Mouse (Mus musculus) neural tube, embryonic 14.5 days (tissue): ENCODE results near the gene Aes. TPM values are rescaled to one million over a fixed set of nuclear protein-coding genes. Genes with fewer than 3 reads are reported as not detected.

ENCODE experiments used
- ATAC-seq: fragments of 200-750 bp; cut with Nextera tagmentation; 2 replicates; pipeline ENCODE4 v1.8.0; 2017; ENCODE audit warnings: low read depth, mild to moderate bottlenecking, moderate TSS enrichment, moderate library complexity
- H3K27ac ChIP-seq: fragments of 300-500 bp; sonication (generic); 2 replicates; pipeline ENCODE4 v1.5.1; 2014; ENCODE audit warnings: low read depth, mild to moderate bottlenecking, control low read depth, low read length, moderate library complexity, mixed read lengths
- H3K27me3 ChIP-seq: fragments of 300-500 bp; sonication (generic); 2 replicates; pipeline ENCODE4 v1.6.1; 2014; ENCODE audit warnings: low read length; ENCODE audit not compliant: control insufficient read depth, insufficient read depth
- H3K36me3 ChIP-seq: fragments of 300-500 bp; sonication (generic); 2 replicates; pipeline ENCODE4 v1.6.1; 2014; ENCODE audit warnings: low read length, mixed read lengths; ENCODE audit not compliant: control insufficient read depth, insufficient read depth
- H3K4me1 ChIP-seq: fragments of 300-500 bp; sonication (generic); 2 replicates; pipeline ENCODE4 v1.6.1; 2014; ENCODE audit warnings: low read length; ENCODE audit not compliant: control insufficient read depth, insufficient read depth
- H3K4me2 ChIP-seq: fragments of 300-500 bp; sonication (generic); 2 replicates; pipeline ENCODE4 v1.6.1; 2014; ENCODE audit warnings: mild to moderate bottlenecking, low read depth, low read length, control low read depth
- H3K4me3 ChIP-seq: fragments of 300-500 bp; sonication (generic); 2 replicates; pipeline ENCODE4 v1.5.1; 2014; ENCODE audit warnings: low read depth, low read length, control low read depth, mixed read lengths
- H3K9ac ChIP-seq: fragments of 300-500 bp; sonication (generic); replicated peaks from 2 replicates; pipeline ENCODE4 v1.6.1; 2014; ENCODE audit warnings: low read depth, mild to moderate bottlenecking, control low read depth, low read length, mixed read lengths
- H3K9me3 ChIP-seq: fragments of 300-500 bp; sonication (generic); 2 replicates; pipeline ENCODE4 v1.6.1; 2016; ENCODE audit warnings: low read length; ENCODE audit not compliant: control insufficient read depth
- WGBS: fragments of 180-500 bp; shearing (Covaris S2); extraction: QIAGEN DNeasy Blood & Tissue Kit; methylation state at CpG from one replicate; pipeline ENCODE4 v1.1.7; 2014; 5-methylcytosine and 5-hydroxymethylcytosine counted together
- polyA plus RNA-seq: library from polyadenylated mRNA; unstranded; fragments of >200 nt; fragmentation: Nextera tagmentation; extraction: Ambion mirVana; gene quantifications from 2 replicates; pipeline ENCODE4 v1.2.1, GENCODE M21; 2014

Aes gene
- polyA plus RNA-seq, 1 experiment from 2014 or later = 599 TPM

DNA sequence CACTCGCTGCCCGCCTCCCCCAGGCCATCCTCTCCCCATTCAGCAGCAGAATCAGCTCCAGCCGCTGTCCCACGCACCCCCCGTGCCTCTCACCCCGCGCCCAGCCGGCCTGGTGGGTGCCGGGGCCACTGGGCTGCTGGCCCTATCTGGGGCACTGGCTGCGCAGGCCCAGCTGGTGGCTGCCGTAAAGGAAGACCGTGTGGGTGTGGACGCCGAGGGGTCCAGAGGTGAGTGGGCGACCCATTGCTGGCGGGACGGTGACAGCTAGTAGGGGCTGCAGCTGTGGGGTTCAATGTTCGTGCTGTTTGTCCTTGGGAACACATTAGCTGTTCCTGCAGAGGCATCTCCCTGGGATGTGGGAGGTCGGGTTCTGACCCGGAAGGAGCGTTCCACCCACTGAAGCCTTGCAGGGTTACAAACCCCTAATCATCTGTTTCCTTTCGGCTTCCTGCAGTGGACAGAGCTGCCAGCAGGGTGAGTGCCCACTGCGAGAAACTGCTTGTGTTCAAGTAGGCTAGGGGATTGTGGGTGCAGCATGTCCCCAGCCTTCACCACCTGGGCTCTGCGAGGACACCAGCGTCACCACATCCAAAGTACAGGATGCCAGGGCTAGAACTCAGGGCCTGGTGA, 21.3 kb downstream of the Aes start:
- Histone ChIP-seq H3K27ac (no peak overlapping the region), H3K27me3 (peaks cover 24% of the 10 kb centered on the region), H3K4me3 (no peak overlapping the region), H3K4me2 (no peak overlapping the region), H3K4me1 (peaks cover under 1% of the 10 kb centered on the region; the same call in 1 of the 2 replicates), H3K9ac (0 out of 2 replicates have a peak overlapping the region, but pooled peaks have one; percentile 11), H3K9me3 (no peaks in the 10 kb centered on the region), H3K36me3 (no peaks in the 10 kb centered on the region)
- no peak for ATAC-seq
- 55% methylated on average over 25 of the region's 25 CpGs for WGBS

- Histone ChIP-seq H3K4me1 (no peaks in the 10 kb centered on the region), H3K27ac (no peak overlapping the region), H3K27me3 (peaks cover 23% of the 10 kb centered on the region), H3K36me3 (no peaks in the 10 kb centered on the region), H3K4me3 (no peak overlapping the region), H3K4me2 (no peak overlapping the region), H3K9ac (no peak overlapping the region), H3K9me3 (no peaks in the 10 kb centered on the region)
- ATAC-seq = no peak
- 43% methylated on average over 6 of the region's 6 CpGs for WGBS
Observed at GRCm38 (mm10) chr10:81583347-81583746, 24.1 kb downstream of the Aes start.

DNA sequence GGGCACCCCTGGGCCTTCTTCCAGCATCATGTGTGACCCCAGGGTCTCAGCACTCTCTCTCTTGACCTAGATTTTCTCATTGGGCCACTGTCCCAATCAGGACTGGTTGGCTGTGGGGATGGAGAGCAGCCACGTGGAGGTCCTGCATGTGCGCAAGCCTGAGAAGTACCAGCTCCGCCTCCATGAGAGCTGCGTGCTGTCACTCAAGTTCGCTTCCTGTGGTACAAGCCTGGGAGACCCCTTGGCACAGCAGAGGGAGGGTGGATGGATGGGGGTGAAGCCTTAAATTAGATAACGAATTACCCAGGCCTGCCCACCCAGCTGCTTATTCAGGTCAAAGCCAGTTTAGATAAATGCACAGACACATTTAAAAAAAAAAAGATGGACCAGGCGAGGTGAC, 29.5 kb downstream of the Aes start:
- H3K27me3 ChIP-seq = peaks cover 10% of the 10 kb centered on the region; the same call in 1 of the 2 replicates
- H3K9ac ChIP-seq = no peak overlapping the region
- 67% methylated on average over 7 of the region's 7 CpGs for WGBS
- no peak overlapping the region for H3K4me2 ChIP-seq
- no peak overlapping the region for H3K27ac ChIP-seq
- no peak overlapping the region for H3K4me3 ChIP-seq
- no peaks in the 10 kb centered on the region for H3K36me3 ChIP-seq
- ATAC-seq = no peak
- H3K9me3 ChIP-seq = no peaks in the 10 kb centered on the region
- H3K4me1 ChIP-seq = no peaks in the 10 kb centered on the region

GRCm38 (mm10) chr10:81591846-81592245, 32.6 kb downstream of the Aes start:
- Histone ChIP-seq H3K4me2 (no peak overlapping the region), H3K27me3 (peaks cover 3% of the 10 kb centered on the region; the same call in 1 of the 2 replicates), H3K36me3 (no peaks in the 10 kb centered on the region), H3K27ac (no peak overlapping the region), H3K4me1 (peaks cover 16% of the 10 kb centered on the region), H3K4me3 (no peak overlapping the region), H3K9ac (no peak overlapping the region), H3K9me3 (no peaks in the 10 kb centered on the region)
- no peak for ATAC-seq
- WGBS = 65% methylated on average over 9 of the region's 9 CpGs

- no peak overlapping the region for H3K9ac ChIP-seq
- no peak overlapping the region for H3K27ac ChIP-seq
- no peaks in the 10 kb centered on the region for H3K9me3 ChIP-seq
- ATAC-seq = no peak
- H3K27me3 ChIP-seq = peaks cover 3% of the 10 kb centered on the region; the same call in 1 of the 2 replicates
- peaks cover 22% of the 10 kb centered on the region for H3K4me1 ChIP-seq
- H3K36me3 ChIP-seq = no peaks in the 10 kb centered on the region
- WGBS = 82% methylated on average over 7 of the region's 7 CpGs
- no peak overlapping the region for H3K4me3 ChIP-seq
- H3K4me2 ChIP-seq = no peak overlapping the region
Observed at GRCm38 (mm10) chr10:81592631-81593030, 33.3 kb downstream of the Aes start.

DNA sequence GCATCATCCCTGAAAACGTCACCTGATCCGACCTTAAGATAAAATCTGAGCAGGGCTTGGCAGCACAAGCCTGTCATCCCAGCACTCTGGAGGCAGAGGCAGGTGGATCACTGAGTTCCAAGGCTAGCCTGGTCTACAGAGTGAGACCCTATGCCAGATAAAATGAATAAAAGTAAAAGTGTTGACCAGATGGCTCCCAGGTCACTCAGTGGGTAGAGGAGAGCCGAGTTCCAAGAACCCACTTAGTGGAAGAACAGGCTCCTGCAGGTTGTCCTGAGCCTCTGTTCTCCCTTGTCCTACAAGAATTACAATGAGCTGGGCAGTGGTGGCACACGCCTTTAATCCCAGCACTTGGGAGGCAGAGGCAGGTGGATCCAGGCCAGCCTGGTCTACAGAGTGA, 33.9 kb downstream of the Aes start:
- no peak overlapping the region for H3K27ac ChIP-seq
- no peaks in the 10 kb centered on the region for H3K9me3 ChIP-seq
- ATAC-seq = no peak
- H3K27me3 ChIP-seq = no peaks in the 10 kb centered on the region
- H3K4me1 ChIP-seq = peaks cover 22% of the 10 kb centered on the region
- WGBS = 80% methylated on average over 4 of the region's 4 CpGs
- no peak overlapping the region for H3K4me2 ChIP-seq
- H3K36me3 ChIP-seq = no peaks in the 10 kb centered on the region
- no peak overlapping the region for H3K4me3 ChIP-seq
- no peak overlapping the region for H3K9ac ChIP-seq

GRCm38 (mm10) chr10:81593935-81594334, 34.6 kb downstream of the Aes start:
- no peak for ATAC-seq
- H3K27me3 ChIP-seq = no peaks in the 10 kb centered on the region; the same call in 1 of the 2 replicates
- no peak overlapping the region for H3K4me2 ChIP-seq
- no peak overlapping the region for H3K9ac ChIP-seq
- no peaks in the 10 kb centered on the region for H3K9me3 ChIP-seq
- no peak overlapping the region for H3K4me3 ChIP-seq
- H3K4me1 ChIP-seq = peaks cover 22% of the 10 kb centered on the region
- H3K27ac ChIP-seq = no peak overlapping the region
- H3K36me3 ChIP-seq = no peaks in the 10 kb centered on the region
- WGBS = 77% methylated on average over 18 of the region's 18 CpGs

DNA sequence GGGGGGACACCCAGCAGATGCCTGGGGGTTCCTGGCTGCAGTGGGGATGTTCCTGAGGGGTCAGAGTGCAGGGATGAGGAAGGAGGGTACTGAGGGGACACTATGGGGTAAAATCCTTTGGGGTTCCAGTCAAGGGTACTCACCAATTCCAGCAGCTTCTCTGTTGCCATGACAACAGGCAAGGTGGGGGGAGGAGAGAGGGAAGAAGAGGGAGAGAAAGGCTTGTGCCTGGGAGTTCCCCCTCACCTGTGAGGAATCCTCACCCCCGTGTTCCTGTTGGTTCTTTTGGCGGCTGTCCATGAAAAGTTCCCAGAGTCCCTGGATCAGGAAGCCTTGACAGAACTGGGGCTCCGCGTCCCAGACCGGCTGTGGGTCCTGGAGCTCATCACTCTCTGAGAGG, 36.3 kb downstream of the Aes start:
- Histone ChIP-seq H3K4me2 (no peak overlapping the region), H3K9ac (no peak overlapping the region), H3K27me3 (no peaks in the 10 kb centered on the region; the same call in 1 of the 2 replicates), H3K9me3 (no peaks in the 10 kb centered on the region), H3K27ac (no peak overlapping the region), H3K4me3 (no peak overlapping the region), H3K36me3 (no peaks in the 10 kb centered on the region), H3K4me1 (peaks cover 24% of the 10 kb centered on the region)
- WGBS = 39% methylated on average over 5 of the region's 5 CpGs
- no peak for ATAC-seq

GRCm38 (mm10) chr10:81596611-81597010, 37.3 kb downstream of the Aes start:
- Histone ChIP-seq H3K4me3 (no peak overlapping the region), H3K4me2 (peak overlapping the region; percentile 38; the same call in 1 of the 2 replicates), H3K9me3 (no peaks in the 10 kb centered on the region), H3K4me1 (peaks cover 26% of the 10 kb centered on the region), H3K36me3 (no peaks in the 10 kb centered on the region), H3K27ac (no peak overlapping the region), H3K27me3 (no peaks in the 10 kb centered on the region; the same call in 1 of the 2 replicates), H3K9ac (no peak overlapping the region)
- peak; percentile 21; the same call in 1 of the 2 replicates for ATAC-seq
- WGBS = under 1% methylated on average over 10 of the region's 10 CpGs
